Mouse (Mus musculus) liver, postnatal 0 days (tissue): ENCODE results near the gene Cyp2c66.
"Not testable (repeated sequence)": the region's sequence is repeated elsewhere in the genome, so short reads cannot be mapped to it uniquely, and the experiment has no call there.

Experiments
- CTCF ChIP-seq: sonication (generic); IDR thresholded peaks from 2 replicates; pipeline ENCODE4 v1.5.1; 2016; ENCODE audit warnings: antibody characterized with exemption, low read depth
- EP300 ChIP-seq: IDR thresholded peaks from 2 replicates; pipeline ENCODE4 v1.6.1; 2016; ENCODE audit warnings: antibody characterized with exemption, low read depth, mild to moderate bottlenecking

- TF ChIP-seq CTCF, EP300: not testable (repeated sequence)
These were observed 14.9 kb upstream of the Cyp2c66 start for GRCm38 (mm10) chr19:39098779-39099178.
